Mouse (Mus musculus) c-Kit-positive CD71-negative TER-119-negative erythroid progenitor cells, embryonic 14.5 days (primary cell): ENCODE results near the gene Selenoo.
A peak's percentile ranks its signal among the peaks of the same experiment; 100 is the strongest.

ENCODE experiments used
- DNase-seq: peaks from one replicate; pipeline ENCODE4 v3.0.0-alpha.2; 2013; ENCODE audit warnings: low read depth

Selenoo gene

GRCm38 (mm10) chr15:89127364-89127940, 38.6 kb downstream of the Selenoo start:
- no peak for DNase-seq

- DNase-seq, result peak; percentile 70
Measured at GRCm38 (mm10) chr15:89128382-89129350, 39.8 kb downstream of the Selenoo start, which contains the start of gene Hdac10. Gene Hdac10 (minus strand): TSS chr15:89128700.

- DNase-seq, result no peak
Measured at GRCm38 (mm10) chr15:89130245-89130644, 41.4 kb downstream of the Selenoo start.

GRCm38 (mm10) chr15:89131316-89131715, 42.4 kb downstream of the Selenoo start:
- DNase-seq, result peak; percentile 70

- DNase-seq, result no peak
Measured at GRCm38 (mm10) chr15:89136461-89137155, 47.7 kb downstream of the Selenoo start.

GRCm38 (mm10) chr15:89137378-89138045, 48.6 kb downstream of the Selenoo start:
- no peak for DNase-seq

GRCm38 (mm10) chr15:89138046-89138405, 49.1 kb downstream of the Selenoo start:
- DNase-seq, result no peak

- no peak for DNase-seq
Measured at GRCm38 (mm10) chr15:89138531-89138930, 49.6 kb downstream of the Selenoo start.

- no peak for DNase-seq
Measured at GRCm38 (mm10) chr15:89140048-89140658, 51.3 kb downstream of the Selenoo start.

GRCm38 (mm10) chr15:89140659-89141252, 51.9 kb downstream of the Selenoo start, which contains the start of gene Mapk12:
Gene Mapk12 (minus strand): TSS chr15:89140703.
- no peak for DNase-seq

GRCm38 (mm10) chr15:89141443-89141842, 52.6 kb downstream of the Selenoo start:
- DNase-seq, result no peak

- DNase-seq, result no peak
Measured at GRCm38 (mm10) chr15:89141905-89142304, 53.0 kb downstream of the Selenoo start.

GRCm38 (mm10) chr15:89143134-89143533, 54.2 kb downstream of the Selenoo start:
- no peak for DNase-seq

GRCm38 (mm10) chr15:89144965-89145364, 56.1 kb downstream of the Selenoo start:
- DNase-seq, result no peak

GRCm38 (mm10) chr15:89145813-89146350, 57.0 kb downstream of the Selenoo start:
- DNase-seq, result no peak

- DNase-seq, result no peak
Measured at GRCm38 (mm10) chr15:89146537-89146936, 57.7 kb downstream of the Selenoo start.

- no peak for DNase-seq
Measured at GRCm38 (mm10) chr15:89147024-89147423, 58.1 kb downstream of the Selenoo start.

GRCm38 (mm10) chr15:89147456-89147855, 58.6 kb downstream of the Selenoo start:
- DNase-seq, result no peak

GRCm38 (mm10) chr15:89147895-89148294, 59.0 kb downstream of the Selenoo start:
- no peak for DNase-seq

GRCm38 (mm10) chr15:89148496-89149270, 59.8 kb downstream of the Selenoo start:
- no peak for DNase-seq
